Mouse (Mus musculus) kidney, adult 9 months (tissue): Measurements from ENCODE around the gene Itgad.
"Not testable (repeated sequence)": the region's sequence is repeated elsewhere in the genome, so short reads cannot be mapped to it uniquely, and the experiment has no call there.

Experiments
- DNase-seq: peaks from one replicate; pipeline ENCODE4 v3.0.0; 2022

Itgad gene

GRCm38 (mm10) chr7:128154076-128154475, at the start of gene Itgad:
Gene Itgad, plus strand, starts transcription at chr7:128154376.
- no peak for DNase-seq

DNA sequence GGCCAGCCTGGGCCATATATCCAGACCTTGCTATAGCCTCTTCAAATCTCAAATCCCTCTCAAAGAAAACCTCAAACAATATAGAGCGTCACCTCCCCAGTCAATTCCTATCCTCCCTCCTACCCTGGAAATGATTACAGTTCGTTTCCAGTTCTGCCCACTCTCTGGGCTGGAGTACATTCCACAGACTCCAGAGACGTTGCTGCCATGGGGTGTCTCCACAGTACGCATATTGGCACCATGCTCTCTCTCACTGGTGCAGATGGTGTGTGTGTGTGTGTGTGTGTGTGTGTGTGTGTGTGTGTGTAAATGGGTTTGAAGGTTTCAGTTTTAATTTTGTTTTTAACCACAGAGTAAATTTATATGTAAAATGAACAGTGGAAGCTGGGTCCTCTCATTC, 48.9 kb upstream of the Itgad start:
- DNase-seq = no peak

- DNase-seq = no peak
These were observed 46.7 kb upstream of the Itgad start for GRCm38 (mm10) chr7:128107462-128107861.

GRCm38 (mm10) chr7:128110314-128110713, 43.9 kb upstream of the Itgad start:
- no peak for DNase-seq

DNA sequence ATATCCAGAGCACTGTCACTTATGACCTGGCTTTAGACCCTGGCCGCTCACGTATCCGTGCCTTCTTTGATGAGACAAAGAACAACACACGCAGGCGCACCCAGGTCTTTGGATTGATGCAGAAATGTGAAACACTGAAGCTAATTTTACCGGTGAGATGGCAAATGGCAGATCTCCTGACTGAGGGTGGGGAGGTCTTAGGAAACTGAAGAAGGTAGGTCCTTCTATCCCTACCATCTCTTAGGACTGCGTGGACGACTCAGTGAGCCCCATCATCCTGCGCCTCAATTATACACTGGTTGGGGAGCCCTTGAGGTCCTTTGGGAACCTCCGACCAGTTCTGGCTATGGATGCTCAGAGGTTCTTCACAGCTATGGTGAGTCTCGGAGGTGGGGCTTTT, 42.0 kb upstream of the Itgad start:
- DNase-seq = no peak

GRCm38 (mm10) chr7:128114371-128115105, 39.6 kb upstream of the Itgad start:
- no peak for DNase-seq

- DNase-seq = no peak
These were observed 38.8 kb upstream of the Itgad start for GRCm38 (mm10) chr7:128115211-128115958.

GRCm38 (mm10) chr7:128116396-128116795, 37.8 kb upstream of the Itgad start:
- DNase-seq = no peak

DNA sequence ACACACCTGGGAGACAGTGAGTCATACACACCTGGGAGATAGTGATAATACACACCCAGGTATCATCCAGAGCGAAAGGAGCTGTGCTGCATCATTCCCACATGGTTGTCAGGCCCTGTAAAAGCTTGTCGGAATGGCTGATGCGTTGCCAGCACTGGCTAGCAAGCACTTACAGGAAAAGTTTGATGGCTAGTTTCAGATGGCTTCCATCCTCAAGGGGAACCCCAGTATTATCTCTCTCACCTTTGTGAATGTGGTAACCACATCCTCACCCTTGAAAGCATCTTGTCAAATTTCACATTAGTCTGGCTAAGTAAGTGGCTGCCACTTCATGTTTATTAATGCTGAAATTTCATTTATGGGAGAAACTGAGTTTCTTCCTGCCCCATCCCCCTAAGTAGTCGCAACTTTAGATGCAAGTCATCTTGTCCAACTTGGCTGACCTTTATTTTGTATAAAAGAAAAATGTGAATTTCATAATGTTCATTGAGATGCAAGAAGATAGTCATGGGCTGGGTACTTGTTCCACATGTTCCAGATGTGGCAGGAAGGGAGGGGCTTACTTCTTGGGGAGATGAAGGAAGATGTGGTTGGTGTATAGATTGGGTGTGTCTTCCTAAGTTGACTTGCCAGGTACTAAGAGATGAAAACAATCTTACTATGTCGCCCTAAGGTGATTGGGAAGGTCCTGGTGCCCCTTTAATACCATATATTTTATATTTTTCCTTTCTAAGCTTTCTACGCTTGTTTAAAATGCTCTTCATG, 34.3 kb upstream of the Itgad start:
- no peak for DNase-seq

- DNase-seq = no peak
These were observed 25.1 kb upstream of the Itgad start, which contains the start of gene Itgax for GRCm38 (mm10) chr7:128128741-128129720. Gene Itgax, plus strand, starts transcription at chr7:128129547.

DNA sequence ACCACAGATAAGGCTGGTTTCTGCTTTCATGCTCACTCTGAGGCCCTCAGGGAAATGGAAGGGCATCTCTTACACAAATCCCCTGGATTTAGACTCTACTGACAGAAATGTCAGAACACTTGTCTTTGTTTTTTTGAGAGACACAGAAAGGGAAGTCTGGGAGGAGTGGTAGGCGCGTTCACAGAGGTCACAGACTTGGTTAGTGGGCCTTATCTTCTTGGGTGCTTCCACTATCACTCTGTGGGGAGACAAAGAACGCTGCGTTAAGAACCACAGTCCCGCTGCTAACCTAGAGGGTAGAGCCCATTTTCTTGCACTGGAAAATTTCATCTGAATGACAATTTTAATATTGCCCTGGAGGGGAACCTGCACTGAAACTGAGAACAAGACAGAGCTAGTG, 22.0 kb upstream of the Itgad start:
- DNase-seq = no peak

DNA sequence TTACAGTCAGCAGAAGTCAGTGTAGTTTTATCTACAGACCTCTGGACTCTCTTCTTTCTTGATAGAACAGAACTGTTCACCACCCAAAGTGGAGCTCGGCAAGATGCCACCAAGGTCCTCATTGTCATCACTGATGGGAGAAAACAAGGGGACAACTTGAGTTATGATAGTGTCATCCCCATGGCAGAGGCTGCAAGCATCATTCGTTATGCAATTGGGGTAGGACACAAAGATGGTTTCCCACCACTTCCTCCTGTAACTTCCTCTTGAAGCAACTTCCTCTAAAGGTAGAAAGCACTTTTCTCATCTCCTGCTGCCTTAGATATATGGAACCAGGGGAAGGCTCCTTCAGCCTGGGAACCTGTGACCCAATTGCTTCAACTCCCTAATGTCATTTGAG, 20.6 kb upstream of the Itgad start:
- no peak for DNase-seq

DNA sequence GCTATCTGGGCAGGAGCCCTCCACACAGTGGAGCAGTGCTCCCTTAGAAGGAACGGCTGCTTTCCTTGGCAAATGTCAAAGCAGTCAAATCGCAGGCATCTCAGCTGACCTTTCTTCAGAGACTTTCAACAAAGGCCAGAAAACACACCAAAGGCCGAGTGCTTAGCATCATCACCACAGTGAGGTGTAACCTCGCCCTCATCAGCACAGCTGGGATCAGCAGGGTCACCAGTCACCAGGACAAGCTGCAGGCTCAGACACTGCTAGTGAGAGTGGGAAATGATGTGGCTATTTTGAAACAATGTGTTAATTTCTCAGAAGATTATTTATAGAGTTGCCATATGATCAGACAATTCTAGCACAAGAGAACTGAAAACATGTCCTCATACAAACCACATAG, 17.2 kb upstream of the Itgad start:
- no peak for DNase-seq

DNA sequence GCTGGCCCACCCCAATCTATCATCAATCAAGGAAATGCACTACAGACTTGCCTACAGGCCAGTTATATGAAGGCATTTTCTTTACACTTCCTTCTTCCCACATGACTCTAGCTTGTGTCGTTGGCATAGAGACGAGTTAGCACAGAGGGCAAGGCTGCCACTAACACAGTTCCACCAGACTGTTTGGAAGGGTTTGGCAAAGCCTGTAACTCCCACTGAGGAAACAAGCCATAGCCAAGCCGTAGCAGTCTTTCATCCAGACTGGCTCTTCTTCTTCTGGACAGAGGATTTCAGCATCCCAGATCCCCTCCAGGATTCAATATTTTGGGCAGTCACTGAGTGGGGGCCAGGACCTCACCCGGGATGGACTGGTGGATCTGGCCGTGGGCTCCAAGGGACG, 14.6 kb upstream of the Itgad start:
- DNase-seq = no peak

DNA sequence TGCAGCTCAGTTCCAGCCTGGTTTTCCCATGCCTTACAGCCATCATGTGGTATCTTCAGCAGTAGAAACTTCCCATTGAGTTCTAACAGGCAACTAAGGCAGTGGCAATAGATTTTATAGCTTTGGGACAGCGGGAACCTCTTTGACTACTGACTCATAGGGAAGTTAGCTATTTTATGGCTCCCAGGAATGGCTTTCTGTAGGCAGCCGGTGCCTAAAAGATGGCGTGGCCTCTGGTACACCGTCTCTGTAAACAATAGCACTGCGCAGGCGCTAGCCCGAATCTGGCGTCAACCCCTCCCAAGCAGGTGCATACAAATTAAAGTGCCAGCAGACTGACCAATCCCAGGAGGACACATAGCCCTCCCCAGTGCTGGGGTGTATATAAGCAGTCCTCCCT, 3.2 kb upstream of the Itgad start:
- no peak for DNase-seq

DNA sequence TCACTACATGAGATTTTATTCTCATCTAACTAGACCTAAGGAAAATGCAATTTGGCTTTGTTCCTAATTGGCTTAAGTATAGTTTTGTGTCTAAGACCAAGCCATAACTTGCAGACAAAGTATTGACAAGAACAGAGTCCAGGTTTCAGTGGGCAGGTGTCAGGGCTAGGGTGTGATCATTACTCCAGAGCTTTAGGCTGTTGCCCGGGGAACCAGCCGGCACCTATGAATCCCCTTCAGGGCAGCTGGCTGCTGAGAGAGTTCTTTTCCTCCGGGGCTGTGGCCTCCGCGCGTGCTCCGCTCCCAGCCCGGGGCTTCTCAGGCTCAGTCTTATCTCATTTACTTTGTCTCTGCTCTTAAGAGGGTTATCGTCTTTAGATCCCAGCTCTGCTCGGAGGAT, 748 bp downstream of the Itgad start:
- no peak for DNase-seq

DNA sequence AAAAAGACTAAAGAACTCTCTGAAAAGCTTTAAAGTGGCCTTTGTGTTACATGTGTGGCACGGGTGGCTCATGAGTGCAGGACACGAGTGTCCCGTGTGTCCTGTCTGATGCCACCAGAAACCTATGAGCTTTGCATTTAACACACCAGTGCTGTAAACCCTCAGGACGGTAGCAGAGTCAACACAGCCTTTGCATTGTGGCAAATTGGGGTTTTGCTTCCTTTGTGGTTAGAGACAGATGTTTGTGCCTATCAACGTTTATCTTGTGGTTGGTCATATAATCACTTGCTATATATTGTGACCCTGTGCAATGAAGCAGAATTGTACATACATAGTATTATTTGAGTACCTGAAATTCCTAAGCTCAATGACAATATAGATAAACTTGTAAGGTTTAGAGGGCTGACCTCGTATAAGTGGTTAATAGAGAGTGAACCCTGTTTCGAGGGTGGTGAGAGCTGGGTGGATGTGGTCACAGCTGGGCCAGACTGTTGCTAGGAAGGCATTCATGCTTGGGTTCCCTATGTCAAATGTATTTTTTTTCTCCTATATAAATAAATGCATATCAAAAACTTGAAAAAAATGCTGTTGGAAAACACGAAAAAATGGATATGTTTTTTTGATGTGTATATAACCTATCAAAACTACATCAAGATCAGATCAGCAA, 4.6 kb downstream of the Itgad start:
- not testable (repeated sequence) for DNase-seq

GRCm38 (mm10) chr7:128164001-128164400, 9.8 kb downstream of the Itgad start:
- DNase-seq = no peak

DNA sequence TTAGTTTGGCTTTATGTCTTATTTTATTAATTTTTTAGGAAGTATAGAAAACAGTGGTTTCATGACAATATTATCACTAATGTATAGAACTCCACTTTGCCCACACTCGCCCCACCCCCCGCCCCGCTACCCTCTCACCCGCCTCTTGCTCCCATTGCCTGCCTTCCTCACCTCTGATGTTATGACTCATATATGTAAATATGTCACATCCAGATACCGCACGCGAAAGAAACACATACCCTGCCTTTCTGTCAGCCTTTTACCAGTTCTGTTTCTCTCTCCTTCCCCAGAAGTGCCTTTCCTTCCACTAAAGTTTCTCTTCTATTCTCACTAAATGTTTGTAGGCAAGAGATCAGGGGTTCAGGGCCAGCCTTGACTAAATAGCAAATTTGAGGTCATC, 12.2 kb downstream of the Itgad start:
- no peak for DNase-seq

GRCm38 (mm10) chr7:128169996-128170395, 15.8 kb downstream of the Itgad start:
- DNase-seq = no peak

GRCm38 (mm10) chr7:128178385-128178784, 24.2 kb downstream of the Itgad start:
- no peak for DNase-seq

DNA sequence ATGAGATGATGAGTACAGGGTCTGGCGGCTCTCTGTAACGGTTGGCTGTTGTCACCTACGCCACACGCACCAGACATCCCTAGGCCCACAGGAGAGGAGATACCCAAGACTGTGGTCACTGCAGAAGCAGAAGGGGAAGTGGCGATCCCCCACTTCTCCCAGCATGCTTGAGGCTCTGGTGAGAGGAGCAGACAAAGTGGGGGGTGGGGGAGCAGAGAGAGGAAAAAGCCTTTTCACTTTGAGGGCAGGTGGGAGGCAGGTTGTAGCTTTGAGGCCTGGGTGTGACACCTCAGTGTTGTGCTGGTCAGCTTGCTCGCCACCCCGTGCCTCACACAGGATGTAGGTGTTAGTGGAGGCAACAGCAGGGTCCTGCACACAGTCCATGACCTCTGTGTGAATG, 25.9 kb downstream of the Itgad start:
- no peak for DNase-seq
